Mouse (Mus musculus) gonadal fat pad, adult 2 months (tissue): ENCODE data around the gene Mrpl42. TPM values are rescaled to one million over a fixed set of nuclear protein-coding genes. Genes with fewer than 3 reads are reported as not detected.

ENCODE experiments used
- DNase-seq: peaks from one replicate; pipeline ENCODE4 v3.0.0-alpha.2; 2012; ENCODE audit warnings: low read depth
- polyA plus RNA-seq: library from polyadenylated mRNA; depleted of rRNA; stranded (reverse); fragments of >200 nt; gene quantifications from 2 replicates; pipeline ENCODE4 v1.2.3, GENCODE M21; 2012; rRNA removed

The Mrpl42 gene
- polyA plus RNA-seq, 1 experiment = 136 TPM

DNA sequence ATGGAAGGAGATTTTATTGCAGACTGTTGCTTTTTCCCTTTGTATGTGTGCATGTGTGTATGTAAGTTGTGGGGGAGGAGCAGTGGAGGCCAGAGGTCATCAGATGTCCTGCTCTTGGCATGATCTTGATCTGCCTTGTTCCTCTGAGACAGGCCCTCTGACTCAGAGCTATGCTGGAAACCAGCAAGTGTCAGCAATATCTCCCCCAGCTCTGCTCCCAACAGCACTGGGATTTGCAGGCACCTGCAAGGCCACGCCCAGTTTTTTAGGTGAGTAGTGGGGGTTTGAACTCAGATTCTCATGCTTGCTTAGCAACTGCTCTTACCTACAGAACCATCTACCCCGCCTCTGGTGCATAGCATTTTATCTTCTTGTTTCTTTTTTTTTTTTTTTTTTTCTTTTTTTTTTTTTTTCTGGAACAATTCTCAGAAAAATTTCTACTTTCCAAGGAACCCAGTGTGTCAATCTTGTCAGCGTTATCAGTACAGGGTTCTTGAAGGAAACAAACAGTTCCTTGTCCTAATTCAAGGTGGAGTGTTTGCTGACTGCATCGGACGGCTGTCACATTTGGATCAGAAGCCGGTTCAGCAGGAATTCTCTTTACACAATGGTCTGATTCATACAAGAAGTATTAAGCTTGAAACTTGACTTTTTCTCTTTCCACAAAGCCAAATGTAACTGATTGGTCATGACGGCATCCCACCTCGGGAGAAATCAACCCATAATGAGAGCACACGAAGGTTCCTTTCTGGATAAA lies 43.5 kb downstream of the Mrpl42 start:
- DNase-seq = no peak

DNA sequence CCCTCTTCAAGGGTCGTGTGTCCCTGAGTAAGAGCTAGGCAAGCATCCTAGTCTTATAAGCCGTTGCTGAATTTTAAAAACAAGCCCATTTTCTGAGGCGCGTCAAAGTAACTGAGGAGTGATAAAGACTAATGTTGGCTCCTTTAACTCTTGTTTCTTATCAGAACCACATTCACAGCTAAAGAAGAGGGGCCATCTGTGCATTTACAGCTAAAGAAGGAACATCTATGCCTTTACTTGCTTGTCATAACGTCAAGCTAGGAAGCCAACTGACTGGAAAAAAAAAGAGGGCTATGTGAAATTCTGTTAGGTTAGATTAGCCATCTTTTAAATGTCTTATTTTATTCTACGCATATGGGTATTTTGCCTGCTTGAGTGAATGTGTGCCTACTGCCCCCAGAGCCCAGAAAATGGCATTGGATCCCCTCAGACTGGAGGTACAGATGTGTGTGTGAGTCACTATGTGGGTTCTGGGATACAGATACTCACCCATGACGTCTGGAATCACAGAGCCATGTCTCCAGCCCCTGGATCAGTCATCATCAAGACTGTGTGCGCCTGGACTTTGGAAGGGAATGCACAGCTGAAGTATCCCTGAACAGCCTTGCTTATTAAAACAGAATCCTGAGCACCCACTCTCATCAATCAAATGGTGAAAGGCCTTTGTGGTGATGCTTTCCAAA lies 44.2 kb downstream of the Mrpl42 start:
- DNase-seq = no peak

DNA sequence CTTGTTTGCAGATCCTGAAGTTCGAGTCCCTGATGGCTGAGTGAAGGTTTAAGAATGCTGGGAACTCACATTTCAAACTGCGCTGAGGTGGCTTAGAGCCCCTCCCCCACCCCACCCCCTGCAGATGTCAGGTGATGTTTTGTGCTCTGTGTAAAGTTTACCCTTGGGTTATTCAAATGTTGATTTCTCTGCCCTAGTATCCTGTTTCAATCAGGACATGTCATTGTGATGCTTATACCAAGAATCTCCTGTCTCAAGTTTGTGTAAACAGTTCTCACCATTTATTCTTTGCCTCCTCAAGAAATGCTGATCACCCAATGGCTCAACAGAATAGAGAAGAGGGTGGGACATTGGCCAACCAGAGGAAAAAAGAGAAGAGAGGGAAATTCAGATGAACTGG lies 45.6 kb downstream of the Mrpl42 start:
- no peak for DNase-seq

DNA sequence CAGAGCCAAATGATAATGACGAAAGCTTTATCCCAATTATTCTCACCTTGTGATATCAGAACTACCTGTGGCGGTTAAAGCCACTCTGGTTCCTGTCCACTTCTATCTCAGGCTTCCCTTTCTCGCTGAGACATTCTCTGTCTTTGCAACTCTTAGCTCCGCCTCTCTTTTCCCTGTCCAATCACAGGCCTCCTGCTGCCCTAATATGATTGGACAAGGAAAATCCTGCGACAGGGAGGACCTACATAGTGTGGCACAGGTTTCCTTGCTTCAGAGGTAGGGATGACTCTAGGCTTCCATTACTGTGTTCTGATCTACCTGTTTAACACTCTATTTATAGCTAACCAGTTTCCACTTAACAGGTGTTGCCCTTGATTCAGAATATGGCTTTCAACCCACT lies 48.5 kb downstream of the Mrpl42 start:
- DNase-seq = no peak

DNA sequence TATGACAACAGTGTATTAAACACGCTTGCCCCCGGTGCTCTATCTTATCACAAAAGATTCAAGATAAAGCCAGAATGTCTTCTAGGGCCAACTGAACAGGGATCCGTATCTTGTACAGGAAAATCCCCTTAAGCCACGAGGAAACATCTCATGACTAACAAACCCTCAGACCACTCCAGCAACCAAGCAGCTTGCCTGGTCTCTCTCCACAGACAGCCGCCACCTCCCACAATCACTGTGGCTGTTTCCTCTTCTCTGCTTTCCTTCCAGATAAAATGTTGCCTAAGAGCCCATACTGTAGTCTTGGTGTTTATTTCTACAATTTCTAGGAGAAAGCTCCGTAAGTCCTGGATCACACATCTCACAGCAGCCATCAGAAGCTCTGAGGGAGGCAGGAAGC lies 52.7 kb downstream of the Mrpl42 start:
- no peak for DNase-seq

DNA sequence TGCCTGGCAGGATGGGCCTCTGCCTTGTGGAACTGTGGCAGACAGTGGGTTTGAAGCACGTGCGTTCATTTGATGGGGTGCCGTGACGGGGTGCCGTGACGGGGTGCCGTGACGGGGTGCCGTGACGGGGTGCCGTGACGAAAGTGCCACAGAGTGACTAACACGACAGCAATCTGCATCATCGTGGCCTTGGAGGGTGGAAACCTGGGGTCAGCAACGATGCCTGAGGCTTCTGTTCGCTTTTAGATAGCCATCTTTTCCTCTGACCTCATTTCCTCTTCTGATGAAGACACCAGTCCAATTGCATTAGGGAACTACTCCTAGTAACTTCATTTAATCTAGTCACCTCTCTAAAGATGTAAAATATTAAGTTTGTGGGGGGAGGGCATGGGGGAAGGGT lies 53.8 kb downstream of the Mrpl42 start:
- DNase-seq = no peak

DNA sequence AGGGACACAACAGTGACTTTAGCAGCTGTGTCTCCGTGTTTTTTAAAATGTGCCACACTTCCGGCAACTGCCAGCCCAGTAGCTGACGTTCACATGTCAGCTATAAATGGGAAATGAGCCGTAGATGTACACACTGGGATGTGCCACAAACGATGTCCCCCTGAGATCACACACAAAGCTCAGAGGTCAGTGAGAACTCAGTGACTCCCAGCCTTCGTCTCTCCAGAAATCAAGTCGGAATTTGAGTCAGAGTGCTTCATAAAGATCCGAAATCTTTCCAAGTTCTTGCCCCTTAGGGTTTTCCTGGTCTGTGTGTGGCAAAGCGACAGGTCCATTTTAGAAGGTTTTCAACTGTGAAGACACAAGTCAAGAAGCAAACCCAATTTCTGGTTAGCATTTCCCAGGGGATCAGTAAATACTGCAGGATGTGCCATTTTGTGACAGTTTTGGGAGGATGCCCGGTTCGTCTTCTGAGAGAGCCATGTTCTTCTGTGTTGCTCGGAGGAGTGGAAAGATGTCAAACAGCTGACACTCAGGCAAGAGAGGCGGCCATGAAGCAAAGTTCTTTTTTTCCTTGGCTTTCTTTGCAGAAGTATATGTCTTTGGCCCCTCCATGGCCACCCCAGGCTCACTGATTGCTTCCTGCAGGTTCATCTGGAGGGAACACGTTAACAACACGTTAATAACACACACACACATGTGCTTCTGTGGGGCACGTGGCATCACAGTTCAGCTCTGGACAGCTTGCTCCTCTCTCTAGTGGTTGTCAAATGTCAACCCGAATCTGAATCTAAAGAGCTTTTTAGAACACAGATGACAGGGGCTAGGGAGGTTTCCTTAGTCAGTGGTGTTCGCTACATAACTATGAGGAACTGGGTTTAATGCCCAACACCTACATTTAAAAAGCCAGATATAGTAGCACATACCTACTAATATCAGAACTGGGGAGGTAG lies 56.4 kb downstream of the Mrpl42 start:
- DNase-seq = no peak

DNA sequence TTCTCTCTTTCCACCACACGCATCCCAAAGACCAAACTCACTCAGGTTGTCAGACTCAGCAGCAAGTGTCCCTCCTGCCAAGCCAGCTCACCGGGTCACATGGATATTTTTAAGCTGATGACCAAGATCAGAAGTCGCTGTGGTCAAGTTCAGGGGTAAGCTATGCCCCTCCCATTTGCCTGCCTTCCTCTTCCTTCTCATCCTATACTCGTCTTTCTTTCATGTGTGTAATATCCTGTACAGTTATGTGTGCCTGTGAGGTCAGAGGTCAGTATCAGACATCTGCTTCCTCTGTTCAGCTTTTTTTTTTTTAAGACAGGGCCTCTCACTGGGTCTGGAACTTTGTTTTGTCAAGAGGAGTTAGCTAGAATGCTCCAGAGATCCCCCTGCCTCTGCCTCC lies 59.4 kb downstream of the Mrpl42 start:
- DNase-seq = no peak

DNA sequence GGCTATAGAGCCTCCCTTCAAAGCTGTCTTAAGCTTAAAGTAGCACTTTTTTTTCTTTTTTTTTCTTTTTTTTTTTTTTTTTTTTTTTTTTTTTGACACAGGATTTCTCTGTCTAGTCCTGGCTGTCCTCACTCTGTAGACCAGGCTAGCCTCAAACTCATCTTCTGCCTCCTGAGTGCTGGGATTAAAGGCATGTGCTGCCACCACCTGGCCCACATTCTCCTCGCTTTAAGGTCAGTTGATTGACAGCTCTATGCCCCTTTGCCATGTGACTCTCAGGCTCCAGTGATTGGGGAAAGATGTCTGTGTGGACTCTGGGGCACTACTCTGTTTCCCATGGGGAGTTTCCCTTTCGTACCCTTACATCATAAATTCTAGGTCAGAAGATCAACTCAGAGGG lies 61.2 kb downstream of the Mrpl42 start:
- no peak for DNase-seq

DNA sequence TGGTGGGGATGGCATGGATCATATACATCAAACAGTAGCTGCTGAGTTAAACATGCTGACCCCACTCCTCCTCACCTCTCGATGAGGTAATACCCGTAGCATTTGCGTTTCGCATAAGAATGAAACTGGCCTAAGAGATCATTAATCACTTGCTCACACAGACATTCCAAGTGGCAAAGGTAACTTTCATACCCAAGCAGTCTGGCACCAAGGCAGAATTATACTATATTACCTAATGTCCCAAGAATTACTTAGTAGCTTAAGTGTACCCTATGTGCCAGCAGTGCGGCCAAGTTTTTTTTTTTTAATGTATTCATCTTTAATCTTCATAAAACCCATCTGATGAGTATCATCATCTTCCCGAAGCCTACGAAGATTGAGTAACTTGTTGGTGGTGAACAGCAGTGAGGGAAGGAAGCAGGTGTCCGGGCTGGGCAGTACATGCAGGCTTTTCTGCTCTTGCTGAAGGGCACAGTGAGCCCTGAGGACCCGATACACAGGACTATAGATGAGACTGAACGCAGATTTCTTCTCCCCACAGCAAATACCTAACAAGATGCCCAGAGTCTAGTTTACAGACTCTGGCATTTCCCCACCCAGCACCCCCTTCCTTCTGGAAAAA lies 61.9 kb downstream of the Mrpl42 start:
- DNase-seq = no peak

DNA sequence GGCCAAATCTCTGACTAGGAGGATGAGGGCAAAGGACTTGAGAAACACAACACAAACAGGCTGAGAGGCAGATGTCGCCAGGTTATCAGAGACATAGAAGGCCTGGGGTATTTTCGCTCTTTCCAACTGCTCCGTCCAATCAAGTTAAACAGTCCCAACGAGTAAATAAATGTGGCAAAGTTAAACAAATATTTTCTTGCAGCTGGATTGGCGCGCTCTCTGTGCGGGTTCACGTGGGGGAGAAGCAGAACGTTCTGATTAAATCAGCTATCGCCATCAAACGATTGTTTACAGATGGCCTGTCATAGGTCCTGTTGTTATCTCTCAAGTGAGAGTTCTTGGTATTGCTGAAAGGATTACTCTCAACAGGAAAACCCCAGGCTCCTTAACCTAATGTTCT lies 62.8 kb downstream of the Mrpl42 start:
- no peak for DNase-seq

Other genes with a start within 250 kb of the Mrpl42 start
- 17.1 and 21.3 TPM in 2 replicates for gene Cradd, start 177.8 kb downstream of the Mrpl42 start, polyA plus RNA-seq
- 10.8 and 14.6 TPM in 2 replicates for gene Socs2, start 84.8 kb downstream of the Mrpl42 start, polyA plus RNA-seq
- gene Ube2n, start 13.2 kb upstream of the Mrpl42 start, polyA plus RNA-seq = 57.8 and 67.7 TPM in 2 replicates
- gene Nudt4, start 62.2 kb upstream of the Mrpl42 start, polyA plus RNA-seq = 41.0 and 43.6 TPM in 2 replicates
- not detected in 2 replicates for gene Anapc15-ps, start 171.5 kb upstream of the Mrpl42 start, polyA plus RNA-seq